Mouse (Mus musculus) hindbrain, embryonic 12.5 days (tissue): ENCODE measurements at regions not wholly inside any gene's neighbourhood (a gene's known extent, or its start where the extent isn't known, plus 50 kb on each side); places are given as distances from the start of the nearest gene placed in this dataset.

Experiments used
- ATAC-seq: fragments of 200-750 bp; cut with Nextera tagmentation; 2 replicates; pipeline ENCODE4 v1.8.0; 2017; ENCODE audit warnings: moderate TSS enrichment; ENCODE audit not compliant: low FRiP score
- H3K27ac ChIP-seq: fragments of 300-500 bp; sonication (generic); 2 replicates; pipeline ENCODE4 v1.5.1; 2016; ENCODE audit warnings: mild to moderate bottlenecking
- H3K27me3 ChIP-seq: fragments of 300-500 bp; sonication (generic); 2 replicates; pipeline ENCODE4 v1.6.1; 2016; ENCODE audit warnings: mild to moderate bottlenecking
- H3K36me3 ChIP-seq: fragments of 300-500 bp; sonication (generic); 2 replicates; pipeline ENCODE4 v1.6.1; 2016; ENCODE audit warnings: mild to moderate bottlenecking
- H3K4me1 ChIP-seq: fragments of 300-500 bp; sonication (generic); 2 replicates; pipeline ENCODE4 v1.6.1; 2016
- H3K4me2 ChIP-seq: fragments of 300-500 bp; sonication (generic); replicated peaks from 2 replicates; pipeline ENCODE4 v1.6.1; 2016; ENCODE audit warnings: mild to moderate bottlenecking
- H3K4me3 ChIP-seq: fragments of 300-500 bp; sonication (generic); 2 replicates; pipeline ENCODE4 v1.5.1; 2016; ENCODE audit warnings: mild to moderate bottlenecking
- H3K9ac ChIP-seq: fragments of 300-500 bp; sonication (generic); 2 replicates; pipeline ENCODE4 v1.6.1; 2016; ENCODE audit warnings: mild to moderate bottlenecking, moderate library complexity
- H3K9me3 ChIP-seq: fragments of 300-500 bp; sonication (generic); replicated peaks from 2 replicates; pipeline ENCODE4 v1.6.1; 2016; ENCODE audit warnings: mild to moderate bottlenecking
- WGBS: fragments of 180-500 bp; shearing (Covaris S2); methylation state at CpG from one replicate; pipeline ENCODE4 v1.1.7; 2016; 5-methylcytosine and 5-hydroxymethylcytosine counted together

DNA sequence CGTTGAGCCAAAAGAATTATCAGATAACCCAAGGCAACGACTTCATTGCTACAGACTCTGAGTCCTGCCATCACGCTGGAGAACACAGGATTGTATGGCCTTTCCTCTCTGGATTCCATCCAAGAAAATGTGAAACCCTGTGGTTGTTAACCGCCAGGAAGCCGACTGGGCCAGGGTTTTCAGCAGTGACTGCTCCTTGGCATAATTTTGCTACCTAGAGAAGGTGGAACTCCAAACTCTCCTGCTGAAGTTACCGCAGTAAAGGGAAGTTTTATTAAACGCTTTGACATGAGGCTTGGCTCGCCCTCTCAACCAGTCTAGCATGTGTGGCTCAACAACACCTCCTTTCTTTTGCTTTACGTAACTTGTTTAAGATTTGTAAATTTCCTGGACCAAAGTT is 116.9 kb downstream of the Wif1 start:
- ATAC-seq, result no peak
- no peaks in the 10 kb centered on the region for H3K27me3 ChIP-seq
- H3K4me3 ChIP-seq, result no peak overlapping the region
- no peaks in the 10 kb centered on the region for H3K4me1 ChIP-seq
- no peaks in the 10 kb centered on the region for H3K9me3 ChIP-seq
- H3K9ac ChIP-seq, result no peak overlapping the region
- 83% methylated on average over 9 of the region's 9 CpGs for WGBS
- no peak overlapping the region for H3K4me2 ChIP-seq
- H3K36me3 ChIP-seq, result no peaks in the 10 kb centered on the region
- no peak overlapping the region for H3K27ac ChIP-seq

DNA sequence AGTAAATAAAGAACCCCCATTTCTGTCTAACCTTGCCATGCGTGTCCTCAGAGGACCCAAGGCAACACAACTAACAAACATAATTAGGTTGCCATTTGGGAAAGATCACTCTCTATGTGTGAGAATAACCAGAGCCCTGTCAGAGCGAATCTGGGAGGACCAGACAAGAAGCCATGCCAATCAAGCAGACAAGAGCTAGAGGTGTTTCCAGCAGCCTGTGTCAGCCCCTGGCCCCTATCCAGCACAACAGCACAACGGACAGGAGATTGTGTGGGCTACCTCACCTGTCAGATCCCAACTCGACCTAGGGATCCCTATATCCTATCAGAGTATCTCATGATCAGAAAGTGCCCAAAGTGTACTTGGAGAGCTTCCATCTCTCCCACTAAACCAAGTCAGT is 119.9 kb downstream of the Wif1 start:
- no peak overlapping the region for H3K9ac ChIP-seq
- no peaks in the 10 kb centered on the region for H3K36me3 ChIP-seq
- H3K4me1 ChIP-seq, result no peaks in the 10 kb centered on the region
- H3K4me3 ChIP-seq, result no peak overlapping the region
- ATAC-seq, result no peak
- H3K27ac ChIP-seq, result no peak overlapping the region
- 78% methylated on average over 4 of the region's 4 CpGs for WGBS
- no peak overlapping the region for H3K4me2 ChIP-seq
- no peaks in the 10 kb centered on the region for H3K27me3 ChIP-seq
- no peaks in the 10 kb centered on the region for H3K9me3 ChIP-seq

GRCm38 (mm10) chr10:121160499-121160898 is 126.7 kb downstream of the Wif1 start:
- Histone ChIP-seq H3K27ac (no peak overlapping the region), H3K9ac (no peak overlapping the region), H3K36me3 (no peaks in the 10 kb centered on the region), H3K27me3 (no peaks in the 10 kb centered on the region), H3K4me1 (no peaks in the 10 kb centered on the region), H3K4me2 (no peak overlapping the region), H3K4me3 (no peak overlapping the region), H3K9me3 (no peaks in the 10 kb centered on the region; the same call in 1 of the 2 replicates)
- ATAC-seq, result no peak
- 62% methylated on average over 7 of the region's 7 CpGs for WGBS

DNA sequence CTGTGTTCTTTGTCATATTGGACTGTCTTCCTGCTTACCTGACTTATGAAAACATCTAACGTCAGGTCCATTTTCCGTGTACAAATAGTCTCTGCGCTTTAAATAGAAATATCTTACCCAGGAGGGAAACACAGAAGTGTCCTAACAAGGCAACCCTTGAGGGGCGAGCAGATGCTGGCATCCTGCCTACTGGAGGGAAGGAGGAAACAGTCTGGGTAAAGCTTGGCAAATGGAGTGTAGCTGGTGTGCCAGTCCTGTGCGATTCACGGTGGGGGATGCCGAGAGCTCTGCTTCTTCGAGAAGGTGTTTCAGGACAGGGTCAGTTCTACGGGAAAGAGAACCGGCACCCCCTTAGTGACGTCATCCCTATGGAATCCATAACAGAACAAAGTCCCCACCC is 127.4 kb downstream of the Wif1 start:
- H3K27ac ChIP-seq, result no peak overlapping the region
- no peaks in the 10 kb centered on the region for H3K27me3 ChIP-seq
- H3K36me3 ChIP-seq, result no peaks in the 10 kb centered on the region
- WGBS, result 91% methylated on average over 11 of the region's 11 CpGs
- no peak for ATAC-seq
- H3K9ac ChIP-seq, result no peak overlapping the region
- no peak overlapping the region for H3K4me3 ChIP-seq
- no peaks in the 10 kb centered on the region; the same call in 1 of the 2 replicates for H3K9me3 ChIP-seq
- H3K4me2 ChIP-seq, result no peak overlapping the region
- no peaks in the 10 kb centered on the region for H3K4me1 ChIP-seq

GRCm38 (mm10) chr10:121174022-121174421 is 140.3 kb downstream of the Wif1 start:
- Histone ChIP-seq H3K36me3 (no peaks in the 10 kb centered on the region), H3K27ac (no peak overlapping the region), H3K4me3 (no peak overlapping the region), H3K9me3 (no peaks in the 10 kb centered on the region), H3K4me1 (no peaks in the 10 kb centered on the region), H3K4me2 (no peak overlapping the region), H3K9ac (no peak overlapping the region), H3K27me3 (no peaks in the 10 kb centered on the region)
- 93% methylated on average over 9 of the region's 9 CpGs for WGBS
- ATAC-seq, result no peak

- Histone ChIP-seq H3K36me3 (no peaks in the 10 kb centered on the region), H3K9ac (no peak overlapping the region), H3K27ac (no peak overlapping the region), H3K4me1 (no peaks in the 10 kb centered on the region), H3K4me2 (no peak overlapping the region), H3K9me3 (no peaks in the 10 kb centered on the region), H3K4me3 (no peak overlapping the region), H3K27me3 (no peaks in the 10 kb centered on the region)
- 94% methylated on average over 7 of the region's 7 CpGs for WGBS
- no peak for ATAC-seq
Observed at GRCm38 (mm10) chr10:121189139-121189538, 155.4 kb downstream of the Wif1 start.

DNA sequence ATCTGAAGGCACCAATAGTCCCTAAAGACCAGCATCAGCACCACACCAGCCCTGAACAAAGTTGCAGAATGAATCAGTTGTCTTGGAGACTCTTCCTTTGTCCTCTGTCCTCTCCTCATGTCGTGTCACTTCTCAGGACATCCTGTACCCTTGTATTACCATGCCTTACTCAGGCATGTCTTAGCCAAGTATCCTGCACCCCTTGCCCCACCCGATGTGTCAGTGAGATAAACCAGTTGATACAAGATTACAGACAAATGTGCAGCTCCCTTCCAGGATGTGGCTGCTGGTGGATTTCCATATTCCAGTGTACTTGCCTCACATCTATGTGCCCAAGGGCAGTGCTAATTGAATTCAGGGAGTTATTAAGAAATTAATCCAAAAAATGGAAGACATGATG is 151.8 kb downstream of the Tbc1d30 start:
- H3K27me3 ChIP-seq, result peaks cover 28% of the 10 kb centered on the region
- no peaks in the 10 kb centered on the region for H3K36me3 ChIP-seq
- no peaks in the 10 kb centered on the region for H3K9me3 ChIP-seq
- no peaks in the 10 kb centered on the region for H3K4me1 ChIP-seq
- H3K9ac ChIP-seq, result no peak overlapping the region
- H3K4me3 ChIP-seq, result no peak overlapping the region
- no peak overlapping the region for H3K4me2 ChIP-seq
- ATAC-seq, result no peak
- WGBS, result 81% methylated on average over 2 of the region's 2 CpGs
- H3K27ac ChIP-seq, result no peak overlapping the region

GRCm38 (mm10) chr10:121202531-121202930 is 148.5 kb downstream of the Tbc1d30 start:
- ATAC-seq, result no peak
- no peak overlapping the region for H3K27ac ChIP-seq
- H3K9me3 ChIP-seq, result no peaks in the 10 kb centered on the region
- no peak overlapping the region for H3K9ac ChIP-seq
- peaks cover 24% of the 10 kb centered on the region for H3K27me3 ChIP-seq
- H3K36me3 ChIP-seq, result no peaks in the 10 kb centered on the region
- 93% methylated on average over 7 of the region's 7 CpGs for WGBS
- H3K4me2 ChIP-seq, result no peak overlapping the region
- H3K4me3 ChIP-seq, result no peak overlapping the region
- peaks cover 11% of the 10 kb centered on the region for H3K4me1 ChIP-seq

GRCm38 (mm10) chr10:121205551-121205950 is 145.5 kb downstream of the Tbc1d30 start:
- no peak overlapping the region for H3K9ac ChIP-seq
- no peaks in the 10 kb centered on the region for H3K9me3 ChIP-seq
- H3K4me2 ChIP-seq, result 0 out of 2 replicates have a peak overlapping the region, but pooled peaks have one; percentile 29
- no peak overlapping the region for H3K4me3 ChIP-seq
- H3K36me3 ChIP-seq, result no peaks in the 10 kb centered on the region
- WGBS, result 83% methylated on average over 11 of the region's 11 CpGs
- peaks cover 20% of the 10 kb centered on the region for H3K27me3 ChIP-seq
- no peak; the same call in 1 of the 2 replicates for ATAC-seq
- peak overlapping the region; percentile 76; the same call in 1 of the 2 replicates for H3K27ac ChIP-seq
- H3K4me1 ChIP-seq, result peaks cover 11% of the 10 kb centered on the region

GRCm38 (mm10) chr10:121206002-121206742 is 144.9 kb downstream of the Tbc1d30 start:
- Histone ChIP-seq H3K4me1 (peaks cover 11% of the 10 kb centered on the region), H3K9ac (no peak overlapping the region), H3K4me3 (no peak overlapping the region), H3K4me2 (peak overlapping the region; percentile 29; the same call in 1 of the 2 replicates), H3K9me3 (no peaks in the 10 kb centered on the region), H3K27ac (peak overlapping the region; percentile 76), H3K36me3 (no peaks in the 10 kb centered on the region), H3K27me3 (peaks cover 18% of the 10 kb centered on the region)
- WGBS, result 7% methylated on average over 15 of the region's 15 CpGs
- peak; percentile 93 for ATAC-seq

- H3K36me3 ChIP-seq, result no peaks in the 10 kb centered on the region
- no peak for ATAC-seq
- H3K4me1 ChIP-seq, result peaks cover 11% of the 10 kb centered on the region
- H3K27ac ChIP-seq, result peak overlapping the region; percentile 76
- 51% methylated on average over 3 of the region's 3 CpGs for WGBS
- H3K4me3 ChIP-seq, result no peak overlapping the region
- H3K4me2 ChIP-seq, result peak overlapping the region; percentile 29; the same call in 1 of the 2 replicates
- no peaks in the 10 kb centered on the region for H3K9me3 ChIP-seq
- H3K27me3 ChIP-seq, result peaks cover 18% of the 10 kb centered on the region
- no peak overlapping the region for H3K9ac ChIP-seq
Observed at GRCm38 (mm10) chr10:121206743-121207039, 144.4 kb downstream of the Tbc1d30 start.
